Mouse (Mus musculus) small intestine, adult 2 months (tissue): ENCODE data around the gene Fbxl12.

Source experiments
- CTCF ChIP-seq: fragments of 200-500 bp; IDR thresholded peaks from 2 replicates; pipeline ENCODE4 v1.5.1; 2012; ENCODE audit warnings: low read depth, mild to moderate bottlenecking, control low read depth, inconsistent platforms, low read length, moderate library complexity, mixed read lengths; ENCODE audit not compliant: insufficient replicate concordance, insufficient read length; ENCODE audit errors: extremely low read depth
- POLR2A ChIP-seq: fragments of 200-500 bp; IDR thresholded peaks from 2 replicates; pipeline ENCODE4 v1.6.1; 2012; ENCODE audit warnings: low read depth, mild to moderate bottlenecking, control low read depth, inconsistent platforms, low read length, moderate library complexity

DNA sequence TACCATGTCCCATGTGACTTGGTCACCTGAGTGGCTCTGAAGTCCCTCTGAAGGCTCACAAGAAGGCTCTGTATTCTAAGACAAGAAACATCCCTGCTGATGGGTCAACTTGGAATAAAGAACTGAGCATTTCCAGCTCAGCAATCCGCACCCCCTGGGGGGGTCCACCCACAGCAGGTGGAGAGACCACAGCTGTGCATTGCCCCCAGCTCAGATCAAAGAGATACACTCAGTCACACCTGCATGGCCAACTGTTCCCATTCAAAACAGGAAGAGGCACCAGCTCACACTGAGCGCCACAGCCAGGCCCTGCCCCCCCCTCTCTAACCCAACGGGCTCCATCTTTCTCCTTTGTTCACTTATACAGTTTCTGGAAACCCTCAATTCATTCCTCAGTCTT, 8.3 kb downstream of the Fbxl12 start:
- TF ChIP-seq CTCF (no peak), POLR2A (no peak)
